Comparison of ENCODE assay signal across 8 mouse cellular contexts in genomic region chr4:151638941-151639340, GRCm38 (mm10).
DNase-seq lines count a peak whose midpoint lies in the region; ATAC-seq and TF ChIP-seq lines count a peak whose summit lies in the region.
"Had no signal": no experiment of that assay in that cellular context is flagged by ENCODE, and none has a peak within 500 bp of the region (broad histone marks: within the 10 kb centered on the region; RNA-seq: fewer than 3 reads in every experiment).

No protein-coding gene starts in this region.

- 28% methylated on average over 9 of the region's 9 CpGs for WGBS in neural tube, embryonic 13.5 days
- WGBS in cerebellum, adult 2 months, result 12% methylated on average over 9 of the region's 9 CpGs
- WGBS in heart, embryonic 11.5 days (ENCODE audit: insufficient replicate concordance), result 18% methylated on average over 9 of the region's 9 CpGs

- H3K4me3 ChIP-seq in neural tube, embryonic 13.5 days, result no peak overlapping the region
- no peak overlapping the region for H3K4me3 ChIP-seq in cerebellum, adult 2 months (replicated peaks; ENCODE audit: insufficient read depth, low read depth, low read length)
- H3K4me3 ChIP-seq in heart, embryonic 11.5 days (ENCODE audit: low read depth, low read length), result no peak overlapping the region

- no peaks in the 10 kb centered on the region for H3K9me3 ChIP-seq in neural tube, embryonic 13.5 days
- no peaks in the 10 kb centered on the region for H3K9me3 ChIP-seq in heart, embryonic 11.5 days (replicated peaks; ENCODE audit: control insufficient read depth, low read length)

- H3K27ac ChIP-seq in neural tube, embryonic 13.5 days (replicated peaks), result peak overlapping the region; percentile 57
- H3K27ac ChIP-seq in cerebellum, adult 2 months (ENCODE audit: insufficient read depth, low read length), result no peak overlapping the region
- no peak overlapping the region for H3K27ac ChIP-seq in heart, embryonic 11.5 days (ENCODE audit: low read depth, low read length)

- peaks cover 57% of the 10 kb centered on the region for H3K4me1 ChIP-seq in neural tube, embryonic 13.5 days (replicated peaks)
- H3K4me1 ChIP-seq in cerebellum, adult 2 months (ENCODE audit: control insufficient read depth, insufficient read depth, low read length), result peaks cover 9% of the 10 kb centered on the region
- peaks cover 13% of the 10 kb centered on the region for H3K4me1 ChIP-seq in heart, embryonic 11.5 days (ENCODE audit: control insufficient read depth, insufficient read depth, low read length)

- H3K36me3 ChIP-seq in neural tube, embryonic 13.5 days, result no peaks in the 10 kb centered on the region
- H3K36me3 ChIP-seq in heart, embryonic 11.5 days (ENCODE audit: control insufficient read depth, insufficient read depth, low read length), result no peaks in the 10 kb centered on the region

- DNase-seq in neural tube, embryonic 10.5 days (ENCODE audit: extremely low spot score, low spot score), result no peak
- peak; percentile 62 to 70 for DNase-seq in cerebellum, adult 2 months
- DNase-seq in kidney, adult 8-10 months, result peak; percentile 30 to 57
- peak; percentile 44 for DNase-seq in retina, postnatal 7 days (ENCODE audit: low read depth, low spot score)
- DNase-seq: thymus, postnatal 14 days had no signal

- no peak for ATAC-seq in neural tube, embryonic 13.5 days (ENCODE audit: low read depth)
- no peak for ATAC-seq in inflammation-experienced regulatory T-cells, adult 6 months
- ATAC-seq in heart, embryonic 11.5 days (replicated peaks; ENCODE audit: insufficient number of reproducible peaks, low FRiP score, low TSS enrichment), result no peak

- H3K4me2 ChIP-seq in neural tube, embryonic 13.5 days, result no peak overlapping the region
- no peak overlapping the region for H3K4me2 ChIP-seq in heart, embryonic 11.5 days

- H3K27me3 ChIP-seq in neural tube, embryonic 13.5 days, result no peaks in the 10 kb centered on the region
- H3K27me3 ChIP-seq in cerebellum, adult 2 months (ENCODE audit: control insufficient read depth, insufficient read depth, low read length), result no peaks in the 10 kb centered on the region
- H3K27me3 ChIP-seq in heart, embryonic 11.5 days (ENCODE audit: control insufficient read depth, insufficient read depth, low read length), result peaks cover 8% of the 10 kb centered on the region; the same call in 1 of the 2 replicates

- no peak overlapping the region for H3K9ac ChIP-seq in neural tube, embryonic 13.5 days
- no peak overlapping the region for H3K9ac ChIP-seq in heart, embryonic 11.5 days (ENCODE audit: low read depth, low read length)

- peak; percentile 73; the same call in 1 of the 2 replicates for TF ChIP-seq CTCF in cerebellum, adult 2 months (IDR thresholded peaks at IDR 0.05; ENCODE audit: borderline replicate concordance, insufficient read depth, low read depth, low read length)

- no peak for TF ChIP-seq POLR2A in cerebellum, adult 2 months (IDR thresholded peaks at IDR 0.05; ENCODE audit: borderline replicate concordance, insufficient read depth, low read length)
